Mouse (Mus musculus) MEL (cell line): ENCODE measurements around the gene Echdc2. TPM values are rescaled to one million over a fixed set of nuclear protein-coding genes. Genes with fewer than 3 reads are reported as not detected.

Experiments
- DNase-seq: peaks from one replicate; pipeline ENCODE4 v3.0.0; 2011; ENCODE audit warnings: low read depth, low spot score
- H3K27ac ChIP-seq: 2 replicates; pipeline ENCODE4 v1.5.1; 2012; ENCODE audit warnings: low read depth, mild to moderate bottlenecking, control low read depth, low read length, moderate library complexity; ENCODE audit not compliant: control insufficient read depth
- H3K27me3 ChIP-seq, 2 experiments: fragments of 150-350 bp in 1 of 2; sonication (generic) in 1 of 2; 2 replicates each; pipeline ENCODE4 v1.6.1; 2012; ENCODE audit warnings: low read length in 2 of 2, mild to moderate bottlenecking in 2 of 2, improper control_type of control experiment in 1 of 2, moderate library complexity in 1 of 2; ENCODE audit not compliant: insufficient read depth in 2 of 2, control insufficient read depth in 1 of 2
- H3K36me3 ChIP-seq, 2 experiments: 2 replicates each; pipeline ENCODE4 v1.6.1; 2012 to 2014; ENCODE audit warnings: low read length in 2 of 2, improper control_type of control experiment in 1 of 2, inconsistent platforms in 1 of 2, mild to moderate bottlenecking in 1 of 2; ENCODE audit not compliant: insufficient read depth in 2 of 2, control insufficient read depth in 1 of 2
- H3K4me1 ChIP-seq, 2 experiments: fragments of 150-350 bp in 1 of 2; sonication (generic) in 1 of 2; 2 replicates each; pipeline ENCODE4 v1.6.1; 2012; ENCODE audit warnings: low read length in 2 of 2, improper control_type of control experiment in 1 of 2, mild to moderate bottlenecking in 1 of 2; ENCODE audit not compliant: insufficient read depth in 2 of 2, control insufficient read depth in 1 of 2
- H3K4me3 ChIP-seq, 2 experiments: fragments of 150-350 bp in 1 of 2; sonication (generic) in 1 of 2; 2 replicates each; pipeline ENCODE4 v1.5.1; 2012; ENCODE audit warnings: low read depth in 2 of 2, low read length in 2 of 2, mild to moderate bottlenecking in 2 of 2, moderate library complexity in 2 of 2, control low read depth in 1 of 2, improper control_type of control experiment in 1 of 2; ENCODE audit not compliant: control insufficient read depth in 1 of 2, insufficient read depth in 1 of 2
- H3K79me2 ChIP-seq: 2 replicates; pipeline ENCODE4 v1.6.1; 2012; ENCODE audit warnings: mild to moderate bottlenecking, low read length, moderate library complexity; ENCODE audit not compliant: control insufficient read depth, poor library complexity, insufficient read depth
- H3K9ac ChIP-seq: 2 replicates; pipeline ENCODE4 v1.6.1; 2012; ENCODE audit warnings: low read depth, mild to moderate bottlenecking, control low read depth, low read length, moderate library complexity; ENCODE audit not compliant: control insufficient read depth, poor library complexity, severe bottlenecking
- H3K9me3 ChIP-seq: fragments of 150-350 bp; sonication (generic); replicated peaks from 2 replicates; pipeline ENCODE4 v1.6.1; 2012; ENCODE audit warnings: mild to moderate bottlenecking, low read length, improper control_type of control experiment, moderate library complexity; ENCODE audit not compliant: insufficient read depth
- E2F4 ChIP-seq: IDR thresholded peaks from 2 replicates; pipeline ENCODE4 v1.6.1; 2011; ENCODE audit warnings: low read depth, low read length, improper control_type of control experiment, borderline replicate concordance
- EP300 ChIP-seq, 2 experiments: IDR thresholded peaks; 2 replicates each; pipeline ENCODE4 v1.6.1; 2011; ENCODE audit warnings: improper control_type of control experiment in 2 of 2, low read length in 2 of 2, low read depth in 1 of 2, mild to moderate bottlenecking in 1 of 2
- GABPA ChIP-seq: IDR thresholded peaks from 2 replicates; pipeline ENCODE4 v1.6.1; 2012; ENCODE audit warnings: low read depth, mild to moderate bottlenecking, inconsistent platforms, low read length, improper control_type of control experiment, moderate library complexity
- KAT2A ChIP-seq: conservative IDR thresholded peaks from 2 replicates; pipeline ENCODE4 v1.6.1; 2012; ENCODE audit warnings: low read depth, low read length, improper control_type of control experiment, inconsistent platforms
- MAX ChIP-seq: IDR thresholded peaks from 2 replicates; pipeline ENCODE4 v1.6.1; 2011; ENCODE audit warnings: low read length, improper control_type of control experiment
- NELFE ChIP-seq: IDR thresholded peaks from 2 replicates; pipeline ENCODE4 v1.6.1; 2011; ENCODE audit warnings: low read depth, low read length, improper control_type of control experiment
- TBP ChIP-seq: IDR thresholded peaks from 2 replicates; pipeline ENCODE4 v1.8.0; 2011; ENCODE audit warnings: low read depth, low read length, improper control_type of control experiment
- USF1 ChIP-seq: IDR thresholded peaks from 2 replicates; pipeline ENCODE4 v1.6.1; 2014; ENCODE audit warnings: low read depth, mild to moderate bottlenecking, inconsistent platforms, low read length, improper control_type of control experiment, moderate library complexity
- ZKSCAN1 ChIP-seq: IDR thresholded peaks from 2 replicates; pipeline ENCODE4 v1.6.1; 2012; ENCODE audit warnings: low read depth, mild to moderate bottlenecking, inconsistent platforms, low read length, improper control_type of control experiment, moderate library complexity
- polyA plus RNA-seq, 2 experiments: library from polyadenylated mRNA; stranded (reverse) in 1 of 2; unstranded in 1 of 2; fragments of >175 nt in 1 of 2; fragments of >200 nt in 1 of 2; gene quantifications; 2 replicates each; pipeline versions ENCODE4 v1.2.1 to v1.2.4; 2012; ENCODE audit warnings: low replicate concordance in 2 of 2, low read depth in 1 of 2; ENCODE audit not compliant: insufficient read length in 2 of 2, insufficient read depth in 1 of 2, missing spikeins in 1 of 2
- total RNA-seq: library from RNA; depleted of rRNA; stranded (reverse); fragments of 300-350 nt; gene quantifications from 2 replicates; pipeline ENCODE4 v1.2.3, GENCODE M21; 2012; rRNA removed

Gene Echdc2
- total and polyA plus RNA-seq, 3 experiments: not detected

- H3K79me2 ChIP-seq: no peaks in the 10 kb centered on the region
- TF ChIP-seq EP300 (IDR thresholded peaks at IDR 0.05; ENCODE audit: low read depth in 1 of 2, low read length in 2 of 2): no peak
- TF ChIP-seq E2F4: no peak
- TF ChIP-seq USF1: no peak
- TF ChIP-seq NELFE: no peak
- no peak for TF ChIP-seq TBP
- TF ChIP-seq KAT2A: no peak
- TF ChIP-seq ZKSCAN1: no peak
- TF ChIP-seq GABPA: no peak
- TF ChIP-seq MAX: no peak
- no peak for DNase-seq
- no peak overlapping the region for H3K9ac ChIP-seq
- H3K27me3 ChIP-seq: peaks cover 0 to 2% of the 10 kb centered on the region in 2 experiments; a peak in 2 of 4 replicates
- no peak overlapping the region for H3K27ac ChIP-seq
- H3K9me3 ChIP-seq: no peaks in the 10 kb centered on the region
- no peaks in the 10 kb centered on the region for H3K36me3 ChIP-seq
- H3K4me1 ChIP-seq: no peaks in the 10 kb centered on the region
- no peak overlapping the region for H3K4me3 ChIP-seq
Observed at GRCm38 (mm10) chr4:108225341-108225872, 60.2 kb downstream of the Echdc2 start.

Other genes with a start within 250 kb of the Echdc2 start
- 14.0 and 16.1 TPM in 2 replicates for gene Cpt2, start 241.8 kb upstream of the Echdc2 start, total RNA-seq
- gene Cpt2, start 241.8 kb upstream of the Echdc2 start, polyA plus RNA-seq: 10 to 100 TPM in 1 of 2 experiments, not detected in 1; 37.6 TPM
- gene Slc1a7, start 197.1 kb upstream of the Echdc2 start, total RNA-seq: not detected in 2 replicates
- gene Slc1a7, start 197.1 kb upstream of the Echdc2 start, polyA plus RNA-seq: under 1 TPM in 1 of 2 experiments, not detected in 1; 0.68 TPM
- not detected in 2 replicates for gene Podn, start 69.0 kb upstream of the Echdc2 start, total RNA-seq
- gene Podn, start 69.0 kb upstream of the Echdc2 start, polyA plus RNA-seq: under 1 TPM in 1 of 2 experiments, not detected in 1; 0.04 TPM
- 83.2 and 84.4 TPM in 2 replicates for gene Scp2, start 20.4 kb upstream of the Echdc2 start, total RNA-seq
- gene Scp2, start 20.4 kb upstream of the Echdc2 start, polyA plus RNA-seq: 10 to 100 TPM in 1 of 2 experiments, not detected in 1; 65.8 TPM
- not detected in 2 replicates for gene Zyg11a, start 52.6 kb downstream of the Echdc2 start, total RNA-seq
- under 1 TPM in 1 of 2 experiments, not detected in 1; 0.18 TPM for gene Zyg11a, start 52.6 kb downstream of the Echdc2 start, polyA plus RNA-seq
- 7.7 and 8.4 TPM in 2 replicates for gene Zyg11b, start 135.7 kb downstream of the Echdc2 start, total RNA-seq
- 1 to 10 TPM in 1 of 2 experiments, not detected in 1; 9.2 TPM for gene Zyg11b, start 135.7 kb downstream of the Echdc2 start, polyA plus RNA-seq
- gene Coa7, start 162.7 kb downstream of the Echdc2 start, total RNA-seq: 19.8 and 23.5 TPM in 2 replicates
- 10 to 100 TPM; 30.5 to 39.1 TPM for gene Coa7, start 162.7 kb downstream of the Echdc2 start, polyA plus RNA-seq
- not detected in 2 replicates for gene Shisal2a, start 217.9 kb downstream of the Echdc2 start, total RNA-seq
- not detected for gene Shisal2a, start 217.9 kb downstream of the Echdc2 start, polyA plus RNA-seq
- not detected in 2 replicates for gene Gpx7, start 241.5 kb downstream of the Echdc2 start, total RNA-seq
- gene Gpx7, start 241.5 kb downstream of the Echdc2 start, polyA plus RNA-seq: not detected